ENCODE assay signal across 21 mouse cellular contexts in genomic region chr5:93098219-93098618, GRCm38 (mm10). TPM values are rescaled to one million over a fixed set of nuclear protein-coding genes. Genes with fewer than 3 reads are reported as not detected.
DNase-seq lines count a peak whose midpoint lies in the region; ATAC-seq and TF ChIP-seq lines count a peak whose summit lies in the region.
"Had no signal": no experiment of that assay in that cellular context is flagged by ENCODE, and none has a peak within 500 bp of the region (broad histone marks: within the 10 kb centered on the region; RNA-seq: fewer than 3 reads in every experiment).

No protein-coding gene starts in this region.

- H3K27me3 ChIP-seq in heart, embryonic 14.5 days (ENCODE audit: control insufficient read depth, insufficient read depth, low read length), result no peaks in the 10 kb centered on the region
- H3K27me3 ChIP-seq in heart, embryonic 12.5 days (replicated peaks), result no peaks in the 10 kb centered on the region
- no peaks in the 10 kb centered on the region for H3K27me3 ChIP-seq in kidney, adult 2 months (replicated peaks; ENCODE audit: control insufficient read depth, insufficient read depth, low read length)
- no peaks in the 10 kb centered on the region for H3K27me3 ChIP-seq in neural tube, embryonic 12.5 days (replicated peaks)
- H3K27me3 ChIP-seq in neural tube, embryonic 15.5 days (replicated peaks), result no peaks in the 10 kb centered on the region
- H3K27me3 ChIP-seq in intestine, postnatal 0 days (replicated peaks; ENCODE audit: control insufficient read depth, insufficient read depth, low read length), result no peaks in the 10 kb centered on the region
- H3K27me3 ChIP-seq: hindbrain, embryonic 15.5 days; liver, embryonic 15.5 days; lung, embryonic 15.5 days; midbrain, embryonic 15.5 days had no signal

- no peak for TF ChIP-seq CTCF in kidney, adult 2 months (conservative IDR thresholded peaks at IDR 0.05; ENCODE audit: insufficient read depth, insufficient read length, low read depth, low read length)
- TF ChIP-seq CTCF in intestine, postnatal 0 days (IDR thresholded peaks at IDR 0.05; ENCODE audit: low read depth), result peak; percentile 16; the same call in 1 of the 2 replicates

- intact Hi-C loops in left cerebral cortex, postnatal 10 days (cut with DNase I), result no loop called here

- H3K4me1 ChIP-seq in heart, embryonic 14.5 days (ENCODE audit: control insufficient read depth in 2 of 2, insufficient read depth in 2 of 2, low read length in 2 of 2), result peaks cover 19 to 65% of the 10 kb centered on the region in 2 experiments
- H3K4me1 ChIP-seq in heart, embryonic 12.5 days (replicated peaks), result peaks cover 64% of the 10 kb centered on the region
- H3K4me1 ChIP-seq in kidney, adult 2 months (ENCODE audit: control insufficient read depth, insufficient read depth, low read length), result peaks cover 20% of the 10 kb centered on the region
- peaks cover 55% of the 10 kb centered on the region for H3K4me1 ChIP-seq in neural tube, embryonic 12.5 days
- peaks cover 54% of the 10 kb centered on the region for H3K4me1 ChIP-seq in neural tube, embryonic 15.5 days
- 0 out of 2 replicates have a peak, but pooled peaks cover 7% of the 10 kb centered on the region for H3K4me1 ChIP-seq in intestine, postnatal 0 days (replicated peaks; ENCODE audit: control insufficient read depth, insufficient read depth, low read length)

- no peak for TF ChIP-seq POLR2A in kidney, adult 2 months (IDR thresholded peaks at IDR 0.05; ENCODE audit: low read depth, low read length)

- no peak overlapping the region for H3K9ac ChIP-seq in heart, embryonic 14.5 days (ENCODE audit: low read length)
- H3K9ac ChIP-seq in heart, embryonic 12.5 days, result no peak overlapping the region
- no peak overlapping the region for H3K9ac ChIP-seq in neural tube, embryonic 12.5 days
- no peak overlapping the region for H3K9ac ChIP-seq in neural tube, embryonic 15.5 days (replicated peaks)
- H3K9ac ChIP-seq in intestine, postnatal 0 days (ENCODE audit: low read depth, low read length), result no peak overlapping the region
- H3K9ac ChIP-seq: forebrain, postnatal 0 days; hindbrain, embryonic 15.5 days; liver, embryonic 15.5 days; lung, embryonic 15.5 days; midbrain, embryonic 15.5 days had no signal

- no peaks in the 10 kb centered on the region for H3K9me3 ChIP-seq in heart, embryonic 14.5 days (ENCODE audit: control insufficient read depth, low read length)
- H3K9me3 ChIP-seq in heart, embryonic 12.5 days (replicated peaks), result no peaks in the 10 kb centered on the region
- H3K9me3 ChIP-seq in neural tube, embryonic 12.5 days, result no peaks in the 10 kb centered on the region
- H3K9me3 ChIP-seq in neural tube, embryonic 15.5 days (replicated peaks), result no peaks in the 10 kb centered on the region
- no peaks in the 10 kb centered on the region for H3K9me3 ChIP-seq in intestine, postnatal 0 days (ENCODE audit: control insufficient read depth)
- H3K9me3 ChIP-seq: heart, embryonic 10.5 days; hindbrain, embryonic 15.5 days; limb, embryonic 10.5 days; liver, embryonic 15.5 days; lung, embryonic 15.5 days; midbrain, embryonic 15.5 days had no signal

- 69% methylated on average over 6 of the region's 6 CpGs for WGBS in heart, embryonic 14.5 days
- WGBS in heart, embryonic 12.5 days, result 67% methylated on average over 6 of the region's 6 CpGs
- WGBS in kidney, adult 2 months, result 38% methylated on average over 6 of the region's 6 CpGs
- WGBS in neural tube, embryonic 12.5 days, result 58% methylated on average over 6 of the region's 6 CpGs
- WGBS in neural tube, embryonic 15.5 days, result 58% methylated on average over 6 of the region's 6 CpGs
- WGBS in intestine, postnatal 0 days, result 65% methylated on average over 6 of the region's 6 CpGs

- peak overlapping the region; percentile 22; the same call in 1 of the 2 replicates for H3K4me2 ChIP-seq in heart, embryonic 14.5 days (ENCODE audit: low read length)
- no peak overlapping the region for H3K4me2 ChIP-seq in heart, embryonic 12.5 days
- H3K4me2 ChIP-seq in neural tube, embryonic 12.5 days (replicated peaks), result peak overlapping the region; percentile 5; the same call in 1 of the 2 replicates
- no peak overlapping the region for H3K4me2 ChIP-seq in neural tube, embryonic 15.5 days
- H3K4me2 ChIP-seq in intestine, postnatal 0 days (replicated peaks; ENCODE audit: low read depth), result no peak overlapping the region
- H3K4me2 ChIP-seq: hindbrain, embryonic 15.5 days; liver, embryonic 15.5 days; lung, embryonic 15.5 days; midbrain, embryonic 15.5 days had no signal

- H3K27ac ChIP-seq in heart, embryonic 14.5 days (replicated peaks in 1 of 2; ENCODE audit: control insufficient read depth in 1 of 2, insufficient read depth in 1 of 2, low read depth in 2 of 2, low read length in 2 of 2), result no peak overlapping the region
- H3K27ac ChIP-seq in heart, embryonic 12.5 days (ENCODE audit: poor library complexity, severe bottlenecking), result no peak overlapping the region
- H3K27ac ChIP-seq in kidney, adult 2 months (ENCODE audit: insufficient read depth, low read depth, low read length), result 0 out of 2 replicates have a peak overlapping the region, but pooled peaks have one; percentile 35
- H3K27ac ChIP-seq in neural tube, embryonic 12.5 days, result no peak overlapping the region
- H3K27ac ChIP-seq in neural tube, embryonic 15.5 days (replicated peaks), result no peak overlapping the region
- H3K27ac ChIP-seq in intestine, postnatal 0 days (ENCODE audit: low read depth, low read length), result no peak overlapping the region
- H3K27ac ChIP-seq: heart, embryonic 10.5 days; hindbrain, embryonic 15.5 days; limb, embryonic 10.5 days; liver, embryonic 15.5 days; lung, embryonic 15.5 days; midbrain, embryonic 15.5 days had no signal

- ATAC-seq in heart, embryonic 14.5 days (ENCODE audit: insufficient number of reproducible peaks, insufficient read depth, low FRiP score, low read depth), result no peak
- no peak for ATAC-seq in heart, embryonic 12.5 days (ENCODE audit: insufficient number of reproducible peaks, low FRiP score)
- ATAC-seq in neural tube, embryonic 12.5 days (ENCODE audit: low FRiP score, low read depth), result no peak
- no peak for ATAC-seq in neural tube, embryonic 15.5 days (ENCODE audit: low FRiP score)
- no peak for ATAC-seq in intestine, postnatal 0 days
- ATAC-seq: forebrain, postnatal 0 days; midbrain, embryonic 15.5 days had no signal

- H3K36me3 ChIP-seq in heart, embryonic 14.5 days (ENCODE audit: control insufficient read depth, insufficient read depth, low read length), result no peaks in the 10 kb centered on the region
- H3K36me3 ChIP-seq in heart, embryonic 12.5 days, result peaks cover 4% of the 10 kb centered on the region; the same call in 1 of the 2 replicates
- no peaks in the 10 kb centered on the region for H3K36me3 ChIP-seq in kidney, adult 2 months (ENCODE audit: control insufficient read depth, insufficient read depth, low read length)
- H3K36me3 ChIP-seq in neural tube, embryonic 12.5 days, result peaks cover 5% of the 10 kb centered on the region; the same call in 1 of the 2 replicates
- H3K36me3 ChIP-seq in neural tube, embryonic 15.5 days, result no peaks in the 10 kb centered on the region
- H3K36me3 ChIP-seq in intestine, postnatal 0 days (ENCODE audit: control insufficient read depth, insufficient read depth), result 0 out of 2 replicates have a peak, but pooled peaks cover 4% of the 10 kb centered on the region
- H3K36me3 ChIP-seq: hindbrain, embryonic 15.5 days; liver, embryonic 15.5 days; lung, embryonic 15.5 days; midbrain, embryonic 15.5 days had no signal

- DNase-seq in kidney, adult 2 months, result no peak
- DNase-seq in kidney, postnatal 25 days, result no peak
- DNase-seq in left cerebral cortex, postnatal 10 days (ENCODE audit: extremely low spot score in 1 of 2, low spot score in 2 of 2), result no peak
- DNase-seq: adrenal gland, adult 8-10 months; cerebellum, adult 18-20 months; forebrain, postnatal 0 days; gastrocnemius, postnatal 36 days; liver; thymus, adult 2 months had no signal

- H3K4me3 ChIP-seq in heart, embryonic 14.5 days (ENCODE audit: control insufficient read depth in 1 of 2, insufficient read depth in 1 of 2, low read depth in 1 of 2, low read length in 2 of 2), result no peak overlapping the region
- no peak overlapping the region for H3K4me3 ChIP-seq in heart, embryonic 12.5 days
- no peak overlapping the region for H3K4me3 ChIP-seq in kidney, adult 2 months (ENCODE audit: insufficient read depth, low read depth, low read length)
- H3K4me3 ChIP-seq in neural tube, embryonic 12.5 days, result no peak overlapping the region
- no peak overlapping the region for H3K4me3 ChIP-seq in neural tube, embryonic 15.5 days (replicated peaks)
- H3K4me3 ChIP-seq in intestine, postnatal 0 days (ENCODE audit: low read depth, low read length), result no peak overlapping the region
- H3K4me3 ChIP-seq: heart, embryonic 10.5 days; hindbrain, embryonic 15.5 days; liver, embryonic 15.5 days; lung, embryonic 15.5 days; midbrain, embryonic 15.5 days had no signal

RNA-seq across cellular contexts. Expression of gene Sept11, which starts 5.0 kb away (rescaled TPM):
- polyA plus RNA-seq in heart, embryonic 14.5 days (2014; fragmentation: Nextera tagmentation; extraction: Ambion mirVana), result 83.8 and 85.3 TPM in 2 replicates
- polyA plus RNA-seq in heart, embryonic 12.5 days (2016; fragmentation: Nextera tagmentation; extraction: Ambion mirVana), result 115 and 123 TPM in 2 replicates
- 46.0 and 50.7 TPM in 2 replicates for polyA plus RNA-seq in kidney, adult 2 months (2012; rRNA removed)
- 253 and 266 TPM in 2 replicates for polyA plus RNA-seq in neural tube, embryonic 12.5 days (2016; fragmentation: Nextera tagmentation; extraction: Ambion mirVana)
- 134 and 140 TPM in 2 replicates for polyA plus RNA-seq in neural tube, embryonic 15.5 days (2015; fragmentation: Nextera tagmentation; extraction: Ambion mirVana)
- polyA plus RNA-seq in intestine, postnatal 0 days (2015; fragmentation: Nextera tagmentation; extraction: Ambion mirVana), result 39.2 and 40.9 TPM in 2 replicates
- total RNA-seq in left cerebral cortex, postnatal 10 days (2021), result 100 to 1,000 TPM; 198 to 200 TPM

RNA-seq across cellular contexts. Expression of gene Sowahb, which starts 53.4 kb away (rescaled TPM):
- 0.11 TPM in 1 of 2 replicates, not detected in the other for polyA plus RNA-seq in heart, embryonic 14.5 days (2014; fragmentation: Nextera tagmentation; extraction: Ambion mirVana)
- 0.12 and 0.23 TPM in 2 replicates for polyA plus RNA-seq in heart, embryonic 12.5 days (2016; fragmentation: Nextera tagmentation; extraction: Ambion mirVana)
- 7.8 and 10.1 TPM in 2 replicates for polyA plus RNA-seq in kidney, adult 2 months (2012; rRNA removed)
- polyA plus RNA-seq in neural tube, embryonic 12.5 days (2016; fragmentation: Nextera tagmentation; extraction: Ambion mirVana), result 0.10 TPM in 1 of 2 replicates, not detected in the other
- polyA plus RNA-seq in neural tube, embryonic 15.5 days (2015; fragmentation: Nextera tagmentation; extraction: Ambion mirVana), result 0.34 TPM in 1 of 2 replicates, not detected in the other
- 16.1 and 18.0 TPM in 2 replicates for polyA plus RNA-seq in intestine, postnatal 0 days (2015; fragmentation: Nextera tagmentation; extraction: Ambion mirVana)
- total RNA-seq in left cerebral cortex, postnatal 10 days (2021), result 1 to 10 TPM; 3.0 to 3.5 TPM
- total RNA-seq: gastrocnemius, postnatal 36 days; MEL had no signal
- polyA plus RNA-seq: hindbrain, embryonic 15.5 days had no signal

Comparison
In these comparisons a context has a peak if more than half of its experiments do, and no peak if none do; other contexts are left out.
1. H3K4me2 ChIP-seq: peak in heart, embryonic 14.5 days (single experiment) and neural tube, embryonic 12.5 days (single experiment); none in heart, embryonic 12.5 days (single experiment), neural tube, embryonic 15.5 days (single experiment) and intestine, postnatal 0 days (single experiment).